Mouse (Mus musculus) midbrain, embryonic 13.5 days (tissue): ENCODE results near the gene Exosc10. TPM values are rescaled to one million over a fixed set of nuclear protein-coding genes. Genes with fewer than 3 reads are reported as not detected.
A peak's percentile ranks its signal among the peaks of the same experiment; 100 is the strongest.

Experiments used
- ATAC-seq: fragments of 200-750 bp; cut with Nextera tagmentation; 2 replicates; pipeline ENCODE4 v1.8.0; 2017; ENCODE audit warnings: mild to moderate bottlenecking, moderate TSS enrichment, moderate library complexity
- H3K27ac ChIP-seq: fragments of 300-500 bp; sonication (generic); 2 replicates; pipeline ENCODE4 v1.5.1; 2015; ENCODE audit warnings: inconsistent platforms, mild to moderate bottlenecking, moderate library complexity
- H3K27me3 ChIP-seq: fragments of 300-500 bp; sonication (generic); 2 replicates; pipeline ENCODE4 v1.6.1; 2015; ENCODE audit warnings: mild to moderate bottlenecking, inconsistent platforms
- H3K36me3 ChIP-seq: fragments of 300-500 bp; sonication (generic); 2 replicates; pipeline ENCODE4 v1.6.1; 2015; ENCODE audit warnings: mild to moderate bottlenecking, inconsistent platforms
- H3K4me1 ChIP-seq: fragments of 300-500 bp; sonication (generic); replicated peaks from 2 replicates; pipeline ENCODE4 v1.6.1; 2015; ENCODE audit warnings: inconsistent platforms
- H3K4me2 ChIP-seq: fragments of 300-500 bp; sonication (generic); replicated peaks from 2 replicates; pipeline ENCODE4 v1.6.1; 2015; ENCODE audit warnings: moderate library complexity, mild to moderate bottlenecking, inconsistent platforms
- H3K4me3 ChIP-seq: fragments of 300-500 bp; sonication (generic); replicated peaks from 2 replicates; pipeline ENCODE4 v1.5.1; 2015; ENCODE audit warnings: mild to moderate bottlenecking, inconsistent platforms
- H3K9ac ChIP-seq: fragments of 300-500 bp; sonication (generic); replicated peaks from 2 replicates; pipeline ENCODE4 v1.6.1; 2015; ENCODE audit warnings: mild to moderate bottlenecking, inconsistent platforms
- H3K9me3 ChIP-seq: fragments of 300-500 bp; sonication (generic); 2 replicates; pipeline ENCODE4 v1.6.1; 2016; ENCODE audit warnings: mild to moderate bottlenecking, inconsistent platforms
- WGBS: fragments of 180-500 bp; shearing (Covaris S2); methylation state at CpG from one replicate; pipeline ENCODE4 v1.1.7; 2015; 5-methylcytosine and 5-hydroxymethylcytosine counted together
- polyA plus RNA-seq: library from polyadenylated mRNA; unstranded; fragments of >200 nt; fragmentation: Nextera tagmentation; extraction: Ambion mirVana; gene quantifications from 2 replicates; pipeline ENCODE4 v1.2.1, GENCODE M21; 2015

Exosc10 gene
- polyA plus RNA-seq: 91.4 and 94.1 TPM in 2 replicates

- Histone ChIP-seq H3K4me2 (peak within 1 kb of the TSS; percentile 71), H3K9me3 (no peaks in the 10 kb centered on the region), H3K27me3 (no peaks in the 10 kb centered on the region), H3K27ac (peak within 1 kb of the TSS; percentile 95), H3K36me3 (peaks cover 73% of the 10 kb centered on the region), H3K4me3 (peak within 1 kb of the TSS; percentile 77), H3K9ac (peak within 1 kb of the TSS; percentile 93), H3K4me1 (peaks cover 12% of the 10 kb centered on the region)
- ATAC-seq: peak; percentile 94
- WGBS: under 1% methylated on average over 63 of the region's 63 CpGs
Measured at GRCm38 (mm10) chr4:148558297-148559000, at the start of gene Exosc10. Exosc10 (plus strand) TSS chr4:148558429.

DNA sequence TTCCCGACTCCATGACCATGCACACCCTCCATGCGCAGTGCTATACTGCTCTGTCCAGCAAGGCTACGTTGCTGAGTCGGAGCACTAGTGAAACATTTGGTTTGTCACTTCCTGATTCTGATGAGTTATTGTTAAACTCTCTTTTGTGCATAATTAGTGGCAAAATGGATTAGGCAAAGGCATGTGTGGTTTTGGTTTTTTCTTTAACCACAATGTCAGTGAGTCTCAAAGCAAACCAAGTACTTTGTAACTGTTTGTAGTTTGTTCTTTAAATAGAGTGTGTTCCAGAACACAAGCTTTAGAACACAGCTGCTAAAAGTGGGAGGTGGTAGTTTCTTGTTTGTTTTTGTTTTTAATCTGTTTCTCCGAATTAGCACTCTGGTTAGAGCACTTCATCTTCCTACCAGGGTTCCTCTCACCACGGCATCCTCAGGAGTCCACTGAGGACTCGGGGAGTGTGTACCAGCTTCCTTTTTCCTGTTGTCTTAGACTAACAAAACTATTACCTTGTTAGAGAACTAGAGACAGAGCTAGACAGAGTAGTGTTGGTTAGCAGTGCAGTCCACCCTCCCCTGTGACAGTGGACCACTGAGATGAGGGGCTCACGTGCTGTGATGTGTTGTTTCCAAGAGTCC is 48.7 kb upstream of the Exosc10 start:
- no peak overlapping the region for H3K9ac ChIP-seq
- H3K36me3 ChIP-seq: peaks cover 77% of the 10 kb centered on the region
- WGBS: 90% methylated on average over 8 of the region's 8 CpGs
- H3K9me3 ChIP-seq: no peaks in the 10 kb centered on the region
- H3K27me3 ChIP-seq: no peaks in the 10 kb centered on the region
- no peaks in the 10 kb centered on the region for H3K4me1 ChIP-seq
- no peak overlapping the region for H3K4me2 ChIP-seq
- ATAC-seq: no peak
- no peak overlapping the region for H3K4me3 ChIP-seq
- no peak overlapping the region for H3K27ac ChIP-seq

- H3K9me3 ChIP-seq: no peaks in the 10 kb centered on the region
- WGBS: 89% methylated on average over 4 of the region's 4 CpGs
- no peak overlapping the region for H3K4me2 ChIP-seq
- H3K36me3 ChIP-seq: peaks cover 79% of the 10 kb centered on the region
- H3K4me3 ChIP-seq: no peak overlapping the region
- no peaks in the 10 kb centered on the region for H3K27me3 ChIP-seq
- H3K9ac ChIP-seq: no peak overlapping the region
- no peaks in the 10 kb centered on the region for H3K4me1 ChIP-seq
- ATAC-seq: no peak
- H3K27ac ChIP-seq: no peak overlapping the region
Measured at GRCm38 (mm10) chr4:148510691-148511090, 47.5 kb upstream of the Exosc10 start.

DNA sequence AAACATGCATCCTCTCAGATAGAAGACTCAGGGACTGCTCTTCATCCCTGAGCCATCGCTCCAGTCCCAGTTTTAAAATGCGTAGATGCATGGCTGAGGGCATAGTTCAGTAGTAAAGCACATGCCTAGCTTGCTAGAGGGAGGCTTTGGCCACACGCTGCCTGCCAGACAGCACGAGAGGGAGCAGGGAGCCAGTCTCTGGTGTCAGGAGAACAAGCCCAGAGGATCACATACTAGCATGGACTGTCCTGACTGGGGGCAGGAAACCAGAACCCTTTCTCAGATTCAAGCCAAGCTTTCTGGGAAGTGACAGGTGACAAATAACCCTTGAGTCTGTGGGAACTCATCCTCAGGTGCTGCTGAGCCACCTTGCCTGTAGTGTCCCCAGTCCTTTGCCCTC is 46.9 kb upstream of the Exosc10 start:
- H3K27me3 ChIP-seq: no peaks in the 10 kb centered on the region
- no peak overlapping the region for H3K9ac ChIP-seq
- peaks cover 77% of the 10 kb centered on the region for H3K36me3 ChIP-seq
- no peak overlapping the region for H3K4me2 ChIP-seq
- WGBS: 97% methylated on average over 4 of the region's 4 CpGs
- H3K27ac ChIP-seq: no peak overlapping the region
- H3K9me3 ChIP-seq: no peaks in the 10 kb centered on the region
- H3K4me1 ChIP-seq: no peaks in the 10 kb centered on the region
- ATAC-seq: no peak
- no peak overlapping the region for H3K4me3 ChIP-seq

DNA sequence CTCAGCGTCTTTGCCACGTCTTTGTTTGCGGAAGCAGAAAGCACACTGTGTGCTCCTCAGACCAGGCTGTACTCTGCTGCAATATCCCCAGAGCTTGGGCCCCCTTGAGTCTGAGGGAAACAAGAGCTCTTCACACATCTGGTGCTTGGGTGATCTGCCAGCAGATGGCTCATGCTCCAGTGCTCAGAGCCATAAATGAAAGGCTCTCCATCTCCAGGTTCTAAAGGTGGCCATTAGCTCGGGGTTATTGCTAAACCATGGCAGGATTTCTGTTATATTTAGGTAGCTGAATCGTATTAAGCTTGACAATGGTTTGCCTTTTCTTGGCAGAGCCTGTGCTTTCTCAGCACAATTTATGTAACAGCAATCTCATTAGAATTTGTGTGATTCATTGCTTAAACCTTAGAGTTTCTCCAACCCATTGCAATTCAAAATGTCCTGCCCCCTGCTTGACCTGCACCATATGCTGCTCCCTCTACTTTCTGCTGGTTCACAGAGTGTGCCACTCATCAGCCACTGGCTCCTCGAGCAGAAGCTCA is 45.1 kb upstream of the Exosc10 start:
- Histone ChIP-seq H3K9ac (no peak overlapping the region), H3K27ac (no peak overlapping the region), H3K9me3 (no peaks in the 10 kb centered on the region), H3K27me3 (no peaks in the 10 kb centered on the region), H3K4me2 (no peak overlapping the region), H3K4me3 (no peak overlapping the region), H3K4me1 (peaks cover 7% of the 10 kb centered on the region), H3K36me3 (peaks cover 77% of the 10 kb centered on the region)
- 80% methylated on average over 6 of the region's 6 CpGs for WGBS
- ATAC-seq: no peak

- Histone ChIP-seq H3K9ac (no peak overlapping the region), H3K9me3 (no peaks in the 10 kb centered on the region), H3K4me1 (peaks cover 19% of the 10 kb centered on the region), H3K4me3 (no peak overlapping the region), H3K27me3 (no peaks in the 10 kb centered on the region), H3K27ac (no peak overlapping the region), H3K4me2 (no peak overlapping the region), H3K36me3 (peaks cover 73% of the 10 kb centered on the region)
- WGBS: 92% methylated on average over 2 of the region's 2 CpGs
- ATAC-seq: no peak
Measured at GRCm38 (mm10) chr4:148515313-148515712, 42.9 kb upstream of the Exosc10 start.

GRCm38 (mm10) chr4:148517809-148518208 is 40.4 kb upstream of the Exosc10 start:
- no peaks in the 10 kb centered on the region for H3K27me3 ChIP-seq
- H3K9me3 ChIP-seq: no peaks in the 10 kb centered on the region
- 27% methylated on average over 4 of the region's 4 CpGs for WGBS
- no peak for ATAC-seq
- H3K4me1 ChIP-seq: peaks cover 19% of the 10 kb centered on the region
- H3K36me3 ChIP-seq: peaks cover 73% of the 10 kb centered on the region
- no peak overlapping the region for H3K4me2 ChIP-seq
- peak overlapping the region; percentile 82 for H3K27ac ChIP-seq
- H3K4me3 ChIP-seq: no peak overlapping the region
- H3K9ac ChIP-seq: peak overlapping the region; percentile 33; the same call in 1 of the 2 replicates

- H3K27ac ChIP-seq: peak overlapping the region; percentile 82
- H3K36me3 ChIP-seq: peaks cover 72% of the 10 kb centered on the region
Measured at GRCm38 (mm10) chr4:148518235-148518795, 39.9 kb upstream of the Exosc10 start.

DNA sequence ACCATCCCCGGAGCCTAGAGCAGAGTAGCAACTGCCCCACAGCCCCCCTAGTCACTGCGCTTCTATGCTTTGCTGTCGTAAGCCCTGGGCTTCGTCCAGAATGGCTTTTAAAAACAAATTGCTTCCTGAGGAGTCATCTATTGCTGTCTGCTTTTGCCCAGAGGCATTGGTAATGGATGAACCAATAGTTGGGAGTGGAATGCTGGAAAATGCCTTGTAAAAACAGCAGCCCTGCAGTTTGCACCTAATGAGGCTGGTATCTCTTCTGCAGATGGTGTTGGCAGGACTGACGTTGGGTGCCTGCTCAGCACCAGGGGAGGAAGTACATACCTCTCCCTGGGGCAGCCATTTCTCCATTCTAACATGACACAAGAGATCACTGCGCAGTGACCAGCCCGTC is 34.7 kb upstream of the Exosc10 start:
- no peaks in the 10 kb centered on the region for H3K9me3 ChIP-seq
- H3K4me1 ChIP-seq: peaks cover 8% of the 10 kb centered on the region
- H3K4me3 ChIP-seq: no peak overlapping the region
- no peak for ATAC-seq
- H3K27me3 ChIP-seq: no peaks in the 10 kb centered on the region
- H3K9ac ChIP-seq: no peak overlapping the region
- WGBS: 91% methylated on average over 7 of the region's 7 CpGs
- no peak overlapping the region for H3K4me2 ChIP-seq
- no peak overlapping the region for H3K27ac ChIP-seq
- peaks cover 85% of the 10 kb centered on the region for H3K36me3 ChIP-seq

More at GRCm38 (mm10) chr4:148518235-148518795, 39.9 kb upstream of the Exosc10 start:
- H3K9ac ChIP-seq: peak overlapping the region; percentile 33; the same call in 1 of the 2 replicates
- 4% methylated on average over 5 of the region's 5 CpGs for whole genome bisulfite sequencing
- ATAC-seq: peak; percentile 83
- H3K9me3 ChIP-seq: no peaks in the 10 kb centered on the region
- peaks cover 19% of the 10 kb centered on the region for H3K4me1 ChIP-seq
- no peaks in the 10 kb centered on the region for H3K27me3 ChIP-seq
- H3K4me3 ChIP-seq: no peak overlapping the region
- H3K4me2 ChIP-seq: no peak overlapping the region

DNA sequence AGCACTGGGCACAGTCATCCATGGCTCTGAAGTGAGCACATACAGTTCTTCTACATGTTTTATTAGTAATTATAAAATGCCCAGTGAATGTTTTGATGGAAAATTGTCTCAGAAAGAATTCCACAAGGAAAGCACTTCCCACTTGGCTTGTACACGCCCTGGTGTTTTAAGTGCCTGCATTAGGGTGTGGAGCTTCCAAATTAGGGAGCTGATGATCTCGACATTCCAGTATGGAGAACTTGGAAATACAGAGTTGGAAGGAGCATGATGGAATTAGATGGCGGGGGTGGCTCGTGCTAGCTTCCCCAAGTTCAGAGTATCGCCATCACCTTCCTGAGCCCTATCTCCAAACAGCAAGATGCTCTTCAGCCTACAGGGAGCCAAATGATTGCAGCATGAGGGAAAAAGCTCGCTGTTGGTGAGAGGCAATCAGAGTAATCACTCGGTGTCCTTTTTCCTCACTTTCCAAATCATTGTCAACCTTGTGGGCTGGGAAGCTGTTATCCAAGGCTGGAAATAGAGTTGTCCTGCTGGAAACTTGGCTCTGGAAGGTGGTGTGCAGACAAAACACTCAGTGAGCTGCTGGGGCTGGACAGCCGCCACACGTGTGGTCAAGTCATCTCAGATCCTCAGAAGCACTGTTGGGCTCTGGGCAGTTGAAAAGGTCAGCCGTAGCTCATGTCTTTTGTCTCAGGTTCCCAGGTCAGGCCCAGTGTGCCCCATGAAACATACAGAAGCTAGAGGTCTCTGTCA is 30.9 kb upstream of the Exosc10 start:
- no peak for ATAC-seq
- Histone ChIP-seq H3K36me3 (peaks cover 93% of the 10 kb centered on the region), H3K4me1 (no peaks in the 10 kb centered on the region), H3K9me3 (no peaks in the 10 kb centered on the region), H3K4me2 (no peak overlapping the region), H3K4me3 (no peak overlapping the region), H3K27ac (no peak overlapping the region), H3K27me3 (no peaks in the 10 kb centered on the region), H3K9ac (no peak overlapping the region)
- WGBS: 94% methylated on average over 10 of the region's 10 CpGs

DNA sequence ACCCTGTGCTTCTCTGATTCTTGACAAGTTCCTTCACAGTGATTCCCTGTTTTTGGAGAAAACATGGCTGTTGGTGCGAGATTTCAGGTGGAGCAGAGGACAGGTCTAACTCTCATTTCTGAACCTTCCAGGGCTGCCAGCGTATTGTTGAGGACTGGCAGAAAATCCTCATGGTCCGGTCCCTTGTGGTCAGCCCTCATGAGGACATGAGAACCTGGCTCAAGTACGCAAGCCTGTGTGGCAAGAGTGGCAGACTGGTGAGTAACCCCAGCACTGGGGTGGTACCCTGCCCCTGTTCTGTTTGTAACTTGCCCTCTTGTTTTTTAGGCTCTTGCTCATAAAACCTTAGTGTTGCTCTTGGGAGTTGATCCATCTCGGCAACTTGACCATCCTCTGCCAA is 27.9 kb upstream of the Exosc10 start:
- no peak overlapping the region for H3K27ac ChIP-seq
- H3K9me3 ChIP-seq: no peaks in the 10 kb centered on the region
- H3K4me1 ChIP-seq: no peaks in the 10 kb centered on the region
- H3K4me3 ChIP-seq: no peak overlapping the region
- H3K36me3 ChIP-seq: peaks cover 92% of the 10 kb centered on the region
- WGBS: 92% methylated on average over 5 of the region's 5 CpGs
- ATAC-seq: no peak
- no peak overlapping the region for H3K9ac ChIP-seq
- H3K27me3 ChIP-seq: no peaks in the 10 kb centered on the region
- no peak overlapping the region for H3K4me2 ChIP-seq
